Mouse (Mus musculus) gastrocnemius, adult 2 months (tissue): ENCODE measurements at regions not wholly inside any gene's neighbourhood (a gene's known extent, or its start where the extent isn't known, plus 50 kb on each side); places are given as distances from the start of the nearest gene placed in this dataset.
A peak's percentile ranks its signal among the peaks of the same experiment; 100 is the strongest.

Source experiments
- DNase-seq: peaks from one replicate; pipeline ENCODE4 v3.0.0; 2022
- H3K27ac ChIP-seq: fragments of 200-600 bp; 2 replicates; pipeline ENCODE4 v1.8.1; 2022; ENCODE audit warnings: mild to moderate bottlenecking
- H3K4me3 ChIP-seq: fragments of 200-600 bp; 2 replicates; pipeline ENCODE4 v1.8.1; 2022; ENCODE audit warnings: mild to moderate bottlenecking, moderate library complexity
- CTCF ChIP-seq: fragments of 200-600 bp; IDR thresholded peaks from 2 replicates; pipeline ENCODE4 v1.8.1; 2022; ENCODE audit warnings: antibody characterized with exemption, mild to moderate bottlenecking, moderate library complexity
- intact Hi-C: fragments of 180-260 bp; cut with DNase I; formaldehyde crosslinking; loops from one replicate; pipeline ENCODE4 v1.15.1; 2025

DNA sequence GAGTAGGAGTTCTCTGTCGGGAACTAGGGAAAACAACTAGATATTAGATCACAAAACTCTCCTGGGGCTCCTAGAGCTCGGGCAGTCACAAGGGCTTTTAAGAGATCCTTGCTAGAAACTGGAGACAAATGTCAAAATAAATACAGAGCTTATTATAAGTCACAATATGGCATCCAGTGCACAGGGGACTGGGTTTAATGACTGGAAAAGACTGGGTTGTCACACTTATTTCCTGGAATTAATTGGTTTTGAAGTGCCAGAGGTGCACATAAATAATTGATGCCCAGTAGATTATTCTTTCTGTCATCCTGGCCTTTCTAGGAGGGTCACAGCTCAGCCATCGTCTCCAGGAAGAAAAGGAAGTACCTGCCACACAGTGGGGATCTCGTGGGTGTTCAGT, 165.4 kb upstream of the Plpp4 start:
- intact Hi-C loops = no loop called here

GRCm38 (mm10) chr7:129096374-129097069, 160.3 kb upstream of the Plpp4 start:
- Histone ChIP-seq H3K4me3 (no peak overlapping the region), H3K27ac (no peak overlapping the region)
- no peak for TF ChIP-seq CTCF
- intact Hi-C loops = no loop called here
- no peak for DNase-seq

More for the DNA sequence above, 165.4 kb upstream of the Plpp4 start:
- no peak for TF ChIP-seq CTCF
- Histone ChIP-seq H3K27ac (no peak overlapping the region), H3K4me3 (no peak overlapping the region)
- no peak for DNase-seq

DNA sequence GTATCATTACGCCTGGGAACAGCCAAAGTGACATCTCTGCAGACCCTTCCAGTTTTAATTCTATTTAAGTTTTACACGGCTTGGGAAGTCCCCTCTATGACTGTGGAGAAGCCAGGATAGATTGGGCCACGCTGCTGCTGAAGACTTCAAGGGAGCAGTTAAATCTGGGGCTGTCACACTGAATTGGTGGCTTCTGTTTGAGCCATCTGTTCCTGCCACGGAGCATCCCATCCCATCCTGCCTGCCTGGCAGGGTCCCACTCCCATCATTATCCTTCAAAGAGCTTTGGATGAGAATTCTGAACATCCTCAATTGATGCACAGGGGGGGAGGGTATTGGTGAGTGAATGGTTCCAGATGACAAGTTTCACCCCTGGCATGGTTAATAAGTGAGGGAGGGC, 154.4 kb upstream of the Plpp4 start:
- H3K4me3 ChIP-seq = no peak overlapping the region
- no peak for DNase-seq
- no peak overlapping the region for H3K27ac ChIP-seq
- no peak for TF ChIP-seq CTCF
- intact Hi-C loops = no loop called here

DNA sequence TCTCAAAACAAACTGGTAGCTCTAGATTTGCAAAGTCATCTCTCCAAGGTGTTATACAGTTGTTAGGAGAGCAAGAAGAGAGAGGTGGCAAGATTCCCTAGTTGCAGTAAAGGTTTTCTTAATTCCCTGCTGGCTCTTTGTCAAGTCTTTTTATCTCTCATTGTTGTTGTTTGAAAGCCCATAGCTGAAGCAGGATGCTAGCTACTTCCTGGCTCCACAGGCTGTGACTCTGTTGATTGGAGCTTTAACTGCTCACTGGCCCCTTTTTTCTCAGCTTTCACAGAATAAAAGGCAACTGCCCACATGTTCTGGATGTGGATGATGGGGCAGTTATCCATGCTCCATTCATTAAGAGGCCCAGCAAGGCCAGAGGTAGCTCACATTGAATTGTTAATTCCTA, 122.7 kb upstream of the Plpp4 start:
- Histone ChIP-seq H3K4me3 (no peak overlapping the region), H3K27ac (no peak overlapping the region)
- no peak for DNase-seq
- TF ChIP-seq CTCF = no peak
- intact Hi-C loops = no loop called here

DNA sequence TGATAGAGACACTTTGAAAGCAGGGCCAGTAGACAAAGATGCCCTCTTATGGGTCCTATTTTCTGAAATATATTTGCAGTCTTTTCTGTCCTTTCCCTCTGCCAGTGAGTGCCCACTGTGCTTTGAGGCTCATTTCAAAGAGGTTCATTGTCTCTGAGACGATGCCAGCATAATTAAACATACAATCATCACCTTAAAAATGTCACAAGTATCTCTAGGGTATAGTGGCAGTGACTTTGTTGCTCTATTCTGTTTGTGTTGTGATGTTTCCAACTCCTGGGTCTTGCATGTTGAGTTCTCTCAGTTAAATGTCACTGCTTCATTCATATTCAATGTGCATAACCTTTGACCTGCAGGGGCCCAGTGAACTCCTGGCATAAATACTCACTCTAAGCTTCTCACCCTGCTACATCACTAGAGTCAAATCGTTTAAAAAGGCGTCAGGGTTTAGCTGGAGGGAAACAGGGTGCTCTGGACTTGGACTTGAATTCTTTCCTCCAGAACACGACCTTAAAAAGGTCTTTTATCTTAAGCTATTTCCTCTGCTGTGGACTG, 122.1 kb upstream of the Plpp4 start:
- intact Hi-C loops = no loop called here
- DNase-seq = no peak
- no peak for TF ChIP-seq CTCF
- Histone ChIP-seq H3K27ac (no peak overlapping the region), H3K4me3 (no peak overlapping the region)

DNA sequence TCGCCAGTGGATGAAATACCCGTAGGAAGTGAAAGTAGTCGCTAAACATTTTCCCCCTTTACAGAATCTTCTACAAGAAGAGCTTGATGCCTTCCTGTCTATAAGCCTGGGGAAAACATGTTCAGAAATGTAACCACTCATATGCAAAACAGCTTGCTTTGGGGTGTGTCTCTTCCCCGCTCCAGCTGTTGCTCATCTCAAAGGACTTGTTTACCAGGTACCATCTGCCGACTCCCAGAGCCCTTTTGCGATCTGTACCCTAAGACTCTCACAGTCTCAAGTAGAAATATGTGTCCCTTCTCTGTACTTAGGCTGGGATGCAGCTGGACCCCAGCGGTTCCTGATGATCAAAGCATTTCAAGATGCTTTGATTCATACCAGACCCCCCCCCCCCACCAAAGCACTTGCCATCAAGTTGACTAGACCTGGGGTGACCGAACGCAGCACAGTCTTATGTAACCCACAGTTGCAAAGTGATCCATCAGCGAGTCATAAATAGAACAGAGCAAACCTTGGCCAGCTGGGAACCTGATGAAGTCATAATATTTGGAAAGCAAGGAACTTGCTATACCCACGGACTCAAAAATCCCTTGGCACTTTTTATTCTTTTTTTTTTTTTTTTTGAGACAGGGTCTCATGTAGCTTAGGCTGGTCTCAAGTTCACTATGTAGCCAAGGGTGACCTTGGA, 119.4 kb upstream of the Plpp4 start:
- intact Hi-C loops = no loop called here
- peak; percentile 17 for DNase-seq

GRCm38 (mm10) chr7:129141942-129142598, 114.8 kb upstream of the Plpp4 start:
- intact Hi-C loops = no loop called here
- Histone ChIP-seq H3K27ac (no peak overlapping the region), H3K4me3 (no peak overlapping the region)
- TF ChIP-seq CTCF = no peak
- no peak for DNase-seq

More for the DNA sequence above, 119.4 kb upstream of the Plpp4 start:
- TF ChIP-seq CTCF = no peak
- Histone ChIP-seq H3K4me3 (no peak overlapping the region), H3K27ac (no peak overlapping the region)

DNA sequence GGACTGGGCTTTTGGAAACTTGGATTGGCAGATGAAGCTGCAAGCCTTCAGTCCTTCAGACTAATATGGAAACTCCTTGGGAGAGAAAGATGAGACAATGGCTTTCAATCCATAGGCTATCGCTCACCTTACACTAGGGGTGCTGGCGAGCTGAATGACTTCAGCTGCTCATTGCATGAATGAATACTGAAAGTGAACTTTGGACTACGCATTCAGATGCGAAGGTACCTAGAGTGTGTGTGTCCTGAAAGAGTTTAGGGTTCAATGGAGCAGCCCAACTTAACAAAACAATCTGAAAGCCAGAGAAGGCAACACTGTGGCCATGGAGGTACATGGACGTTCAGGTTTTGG, 114.3 kb upstream of the Plpp4 start:
- no peak overlapping the region for H3K27ac ChIP-seq
- H3K4me3 ChIP-seq = no peak overlapping the region
- TF ChIP-seq CTCF = no peak
- DNase-seq = no peak
- intact Hi-C loops = no loop called here

- no peak overlapping the region for H3K4me3 ChIP-seq
- DNase-seq = no peak
- no peak for TF ChIP-seq CTCF
- no peak overlapping the region for H3K27ac ChIP-seq
- intact Hi-C loops = no loop called here
These were observed 101.3 kb upstream of the Plpp4 start for GRCm38 (mm10) chr7:129155577-129155976.

DNA sequence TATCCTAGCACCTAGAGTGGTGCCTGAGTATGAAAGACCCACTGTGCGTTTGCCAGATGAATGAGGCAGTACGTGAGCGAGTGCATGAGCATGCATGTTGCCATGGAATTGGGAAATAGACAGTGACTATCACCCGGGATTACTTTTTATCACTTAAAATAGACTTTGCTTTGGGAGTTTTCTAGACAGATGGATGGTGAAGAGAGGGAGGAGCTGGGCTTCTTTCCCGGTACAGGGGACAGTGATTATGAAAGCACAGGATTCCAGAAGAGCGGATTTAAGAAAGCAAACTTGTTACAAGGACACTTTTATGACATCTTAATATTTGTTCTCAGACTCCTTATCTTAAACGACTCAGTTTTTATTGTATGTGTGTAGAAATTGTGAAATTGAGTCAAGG, 86.9 kb upstream of the Plpp4 start:
- no peak overlapping the region for H3K27ac ChIP-seq
- TF ChIP-seq CTCF = no peak
- intact Hi-C loops = no loop called here

DNA sequence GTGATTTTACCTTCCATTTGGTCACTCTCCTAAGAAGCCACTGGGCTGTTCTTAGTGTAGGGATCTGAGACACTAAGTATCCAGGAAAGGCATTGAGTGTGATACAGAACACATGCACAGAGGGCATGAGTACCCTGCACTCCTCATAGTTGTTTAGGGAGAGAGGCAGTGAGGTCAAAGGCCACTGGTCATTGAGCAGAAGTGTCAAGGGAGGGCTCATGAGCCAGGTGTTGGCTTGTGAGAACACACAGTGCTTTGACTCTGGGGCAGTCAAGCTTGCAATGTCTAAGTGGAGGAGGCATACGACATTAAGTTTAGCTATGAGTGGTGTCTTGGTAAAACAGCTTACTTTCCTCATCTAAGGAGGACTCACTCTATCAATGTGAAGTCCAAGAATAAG, 65.9 kb upstream of the Plpp4 start:
- DNase-seq = no peak
- H3K27ac ChIP-seq = no peak overlapping the region
- no peak for TF ChIP-seq CTCF
- no peak overlapping the region for H3K4me3 ChIP-seq
- intact Hi-C loops = no loop called here

More for the DNA sequence above, 86.9 kb upstream of the Plpp4 start:
- DNase-seq = no peak
- no peak overlapping the region for H3K4me3 ChIP-seq

DNA sequence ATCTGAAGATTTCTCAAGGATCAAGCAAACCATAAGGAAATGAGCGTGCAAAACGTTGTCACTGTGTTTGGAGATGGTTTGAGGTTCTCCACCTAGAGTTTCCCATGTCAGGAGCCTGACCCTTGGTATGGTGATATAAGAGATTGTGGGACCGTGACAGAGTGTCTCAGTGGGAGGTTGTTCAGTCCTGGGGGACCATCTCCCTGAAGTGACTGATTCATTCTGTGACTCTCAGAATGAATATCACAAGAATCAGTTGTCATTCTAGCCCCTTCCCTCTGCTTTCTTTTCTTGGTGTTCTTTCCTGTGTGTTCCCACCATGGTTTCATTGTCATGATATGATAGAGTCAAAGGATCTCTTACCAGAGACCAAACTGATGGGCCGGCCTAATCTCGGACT, 49.8 kb upstream of the Plpp4 start:
- H3K4me3 ChIP-seq = no peak overlapping the region
- H3K27ac ChIP-seq = no peak overlapping the region
- TF ChIP-seq CTCF = no peak
- intact Hi-C loops = no loop called here
- DNase-seq = no peak
